Mouse (Mus musculus): ENCODE measurements at regions not wholly inside any gene's neighbourhood (a gene's known extent, or its start where the extent isn't known, plus 50 kb on each side); places are given as distances from the start of the nearest gene placed in this dataset.

DNA sequence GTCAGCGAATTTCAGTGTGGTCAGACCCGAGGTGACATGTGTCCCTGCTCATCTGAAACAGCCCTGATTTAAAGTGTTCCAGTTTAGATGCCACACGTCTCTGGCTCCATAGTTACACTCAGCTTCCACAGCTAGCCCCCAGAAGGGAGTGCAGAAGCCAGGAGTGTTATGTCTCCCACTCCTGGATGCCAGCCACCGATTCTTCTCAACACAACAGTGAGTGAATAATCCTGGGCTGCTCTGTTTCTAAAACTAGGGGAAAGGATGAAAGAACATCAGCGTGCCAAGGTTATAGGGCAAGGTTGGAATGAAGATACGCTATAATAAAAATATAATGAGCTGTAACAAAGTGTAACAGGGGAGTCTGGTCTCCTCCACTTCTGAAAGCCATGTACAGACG is 51.5 kb upstream of the Stmnd1 start:
- Histone ChIP-seq H3K27me3 (replicated peaks) (no peaks in the 10 kb centered on the region), H3K9ac (no peak overlapping the region), H3K4me1 (replicated peaks) (peaks cover 4% of the 10 kb centered on the region), H3K9me3 (replicated peaks) (no peaks in the 10 kb centered on the region), H3K4me3 (no peak overlapping the region), H3K4me2 (no peak overlapping the region), H3K27ac (ENCODE audit: poor library complexity, severe bottlenecking) (no peak overlapping the region), H3K36me3 (no peaks in the 10 kb centered on the region)
- WGBS, result 71% methylated on average over 7 of the region's 7 CpGs
- ATAC-seq (ENCODE audit: insufficient number of reproducible peaks, low FRiP score), result no peak

DNA sequence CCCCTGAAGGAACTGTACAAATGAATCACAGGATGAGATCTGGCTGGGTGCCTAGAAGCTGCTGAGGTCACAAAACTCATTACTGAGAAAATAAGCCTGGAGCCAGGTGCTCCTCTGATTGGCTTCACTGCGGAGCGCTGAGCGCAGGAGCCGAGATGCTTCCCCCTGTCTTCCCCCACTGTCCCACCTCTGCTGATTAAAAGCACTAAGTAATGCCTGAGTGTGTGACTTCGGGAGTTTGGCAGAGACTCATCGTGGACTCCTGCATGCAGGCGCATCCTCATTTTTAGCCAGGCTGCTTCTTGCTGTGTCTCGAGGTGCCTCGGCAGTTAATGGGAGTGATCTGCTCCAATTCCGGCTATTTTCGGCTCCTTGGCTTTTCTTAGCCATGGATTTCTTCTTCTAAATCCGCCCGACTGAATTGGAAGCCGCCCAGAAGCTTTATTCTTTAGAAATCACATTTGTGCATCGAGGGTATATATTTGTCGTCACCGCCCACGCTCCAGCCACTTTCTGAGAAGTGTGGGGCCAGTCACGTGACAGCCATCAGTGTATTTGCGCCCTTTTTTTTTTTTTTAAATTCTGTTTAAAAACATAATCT is 55.3 kb upstream of the Stmnd1 start:
- ATAC-seq (ENCODE audit: insufficient number of reproducible peaks, low FRiP score), result no peak
- H3K36me3 ChIP-seq, result no peaks in the 10 kb centered on the region
- no peaks in the 10 kb centered on the region for H3K4me1 ChIP-seq (replicated peaks)
- H3K4me3 ChIP-seq, result no peak overlapping the region
- no peaks in the 10 kb centered on the region for H3K9me3 ChIP-seq (replicated peaks)
- WGBS, result 74% methylated on average over 20 of the region's 20 CpGs
- no peak overlapping the region for H3K9ac ChIP-seq
- no peak overlapping the region for H3K4me2 ChIP-seq
- H3K27ac ChIP-seq (ENCODE audit: poor library complexity, severe bottlenecking), result no peak overlapping the region
- H3K27me3 ChIP-seq (replicated peaks), result no peaks in the 10 kb centered on the region

DNA sequence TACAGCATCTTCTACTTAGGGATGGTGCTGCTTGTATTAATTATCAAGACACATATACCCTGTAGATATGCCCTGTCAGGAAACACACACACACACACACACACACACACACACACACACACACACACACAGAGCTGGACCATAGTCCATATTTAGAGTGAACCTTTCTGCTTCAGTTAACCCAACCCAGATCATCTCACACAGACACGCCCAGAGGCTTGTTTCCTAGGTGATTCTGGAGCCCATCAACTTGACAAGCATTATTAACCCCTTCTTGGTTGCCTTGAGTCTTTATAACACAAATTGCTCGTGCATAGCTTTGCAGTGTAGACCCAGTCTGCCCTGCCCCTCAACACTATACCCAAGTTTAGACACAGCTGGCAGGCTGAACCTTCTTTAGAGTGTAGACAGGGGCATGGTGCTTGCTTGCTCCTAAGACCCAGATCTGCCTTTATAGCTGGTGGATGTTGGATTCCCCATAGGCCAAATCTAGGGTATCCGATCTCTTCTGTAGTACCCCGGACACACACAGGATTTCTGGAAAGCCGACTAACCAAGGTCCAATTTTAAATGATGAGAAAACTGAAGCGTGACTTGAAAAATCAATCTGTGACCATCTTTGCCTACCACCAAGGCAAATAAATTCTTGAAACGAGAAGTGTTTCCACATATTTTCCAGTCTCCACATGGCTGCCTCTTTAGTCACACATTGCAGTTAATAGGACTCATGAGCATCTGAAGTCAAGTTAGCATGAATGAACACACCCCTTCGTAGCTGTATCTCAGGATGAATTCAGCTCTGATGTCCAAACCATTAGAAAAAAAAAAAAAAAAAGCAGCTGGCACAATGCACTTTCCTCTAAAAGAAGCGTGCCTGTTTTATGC is 56.3 kb upstream of the Stmnd1 start:
- Histone ChIP-seq H3K4me3 (no peak overlapping the region), H3K4me2 (no peak overlapping the region), H3K27ac (ENCODE audit: poor library complexity, severe bottlenecking) (no peak overlapping the region), H3K4me1 (replicated peaks) (no peaks in the 10 kb centered on the region), H3K27me3 (replicated peaks) (no peaks in the 10 kb centered on the region), H3K36me3 (no peaks in the 10 kb centered on the region), H3K9ac (no peak overlapping the region), H3K9me3 (replicated peaks) (no peaks in the 10 kb centered on the region)
- WGBS, result 74% methylated on average over 9 of the region's 9 CpGs
- ATAC-seq (ENCODE audit: insufficient number of reproducible peaks, low FRiP score), result no peak

DNA sequence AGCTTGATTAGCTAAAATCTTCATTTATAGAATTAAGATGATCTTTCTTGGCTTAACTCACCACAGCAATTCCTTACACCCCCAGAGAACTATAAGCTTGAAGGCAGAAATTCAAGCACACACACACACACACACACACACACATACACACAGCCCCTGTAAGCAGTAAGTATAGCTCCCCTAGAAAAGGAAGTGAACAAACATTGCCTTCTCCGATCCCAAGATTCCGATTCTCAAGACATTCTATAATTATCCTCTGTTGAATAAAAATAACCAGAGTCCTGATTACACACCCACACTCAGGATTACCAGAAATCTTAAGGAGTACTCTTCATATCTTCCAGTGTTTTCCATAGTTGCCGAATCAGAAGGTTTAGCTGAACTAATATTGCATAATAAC is 70.0 kb upstream of the Stmnd1 start:
- 0 out of 2 replicates have a peak, but pooled peaks cover 2% of the 10 kb centered on the region for H3K9me3 ChIP-seq (replicated peaks)
- H3K4me2 ChIP-seq, result no peak overlapping the region
- H3K9ac ChIP-seq, result no peak overlapping the region
- WGBS, result 66% methylated on average over 3 of the region's 3 CpGs
- H3K27ac ChIP-seq (ENCODE audit: poor library complexity, severe bottlenecking), result no peak overlapping the region
- H3K4me3 ChIP-seq, result no peak overlapping the region
- H3K27me3 ChIP-seq (replicated peaks), result no peaks in the 10 kb centered on the region
- H3K4me1 ChIP-seq (replicated peaks), result no peaks in the 10 kb centered on the region
- no peak for ATAC-seq (ENCODE audit: insufficient number of reproducible peaks, low FRiP score)
- H3K36me3 ChIP-seq, result no peaks in the 10 kb centered on the region

DNA sequence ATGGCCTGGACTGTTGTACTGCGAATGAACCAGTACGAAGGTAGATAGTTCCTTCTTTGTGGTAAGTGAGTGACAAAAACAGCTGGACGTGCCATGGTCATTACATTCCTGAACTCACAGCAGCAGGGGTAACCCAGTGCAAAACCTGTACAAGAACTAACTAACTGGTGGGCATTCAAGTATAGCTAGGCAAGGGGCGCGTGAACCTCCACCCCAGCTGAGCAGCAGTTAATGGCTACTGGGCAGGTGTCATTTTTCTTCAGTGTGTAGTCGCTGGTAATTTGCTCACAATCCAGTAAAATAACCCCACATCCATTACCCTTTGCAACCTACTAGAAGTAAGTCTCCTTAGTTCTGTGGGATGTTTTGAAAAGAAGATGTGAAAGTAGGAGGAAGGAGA is 70.9 kb upstream of the Stmnd1 start:
- no peak for ATAC-seq (ENCODE audit: insufficient number of reproducible peaks, low FRiP score)
- Histone ChIP-seq H3K9ac (no peak overlapping the region), H3K4me3 (no peak overlapping the region), H3K27me3 (replicated peaks) (no peaks in the 10 kb centered on the region), H3K36me3 (no peaks in the 10 kb centered on the region), H3K27ac (ENCODE audit: poor library complexity, severe bottlenecking) (no peak overlapping the region), H3K4me2 (no peak overlapping the region), H3K9me3 (replicated peaks) (0 out of 2 replicates have a peak, but pooled peaks cover 2% of the 10 kb centered on the region), H3K4me1 (replicated peaks) (no peaks in the 10 kb centered on the region)
- 88% methylated on average over 6 of the region's 6 CpGs for WGBS

DNA sequence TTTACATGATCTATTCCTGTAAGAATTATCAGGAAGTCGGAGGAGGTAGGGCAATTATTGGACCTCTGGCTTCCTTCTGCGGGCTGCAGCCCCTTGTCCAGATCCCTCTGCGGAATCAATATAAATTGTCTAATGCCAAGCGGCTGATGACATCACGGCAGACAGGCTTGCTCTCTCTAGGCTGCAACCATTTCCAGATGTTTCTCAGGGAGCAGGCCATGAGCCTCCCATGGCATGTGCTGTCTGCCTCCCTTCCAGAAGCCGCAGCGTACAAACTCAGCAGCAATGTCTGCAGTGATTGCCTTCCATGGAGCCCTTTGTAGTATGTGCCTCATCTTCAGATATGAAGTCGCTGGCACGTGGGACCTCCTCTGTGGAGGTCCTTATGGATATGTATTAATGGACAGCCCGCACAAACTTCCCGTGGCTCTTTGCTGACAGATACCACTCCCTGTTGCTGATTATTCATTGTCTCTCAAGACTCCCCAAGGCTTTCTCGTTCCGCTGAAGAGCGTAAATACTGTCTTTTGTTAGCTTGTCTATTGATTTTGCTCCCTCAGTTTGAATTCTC is 72.4 kb upstream of the Stmnd1 start:
- H3K4me1 ChIP-seq (replicated peaks), result no peaks in the 10 kb centered on the region

DNA sequence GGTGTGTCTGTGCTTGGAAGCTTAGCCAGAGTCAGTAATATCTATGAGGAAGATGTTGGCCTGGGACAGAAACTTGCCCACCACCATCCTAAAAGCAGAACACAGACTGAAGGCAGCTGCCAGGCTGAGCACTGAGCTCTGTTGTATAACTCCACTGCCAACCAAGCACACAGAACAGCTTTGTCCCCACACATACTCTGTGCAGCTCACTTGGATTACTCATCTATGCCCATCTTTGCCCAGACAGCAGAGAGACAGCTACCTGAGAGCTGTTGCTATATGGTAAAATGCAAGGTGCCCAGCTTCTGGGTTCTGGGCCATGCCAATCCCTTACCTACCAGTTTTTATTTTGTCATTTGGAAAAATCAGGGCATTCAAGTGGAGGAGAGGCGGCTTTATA is 80.4 kb upstream of the Stmnd1 start:
- Histone ChIP-seq H3K27ac (ENCODE audit: poor library complexity, severe bottlenecking) (no peak overlapping the region), H3K4me2 (no peak overlapping the region), H3K9ac (no peak overlapping the region), H3K27me3 (replicated peaks) (no peaks in the 10 kb centered on the region), H3K36me3 (no peaks in the 10 kb centered on the region), H3K4me1 (replicated peaks) (no peaks in the 10 kb centered on the region), H3K4me3 (no peak overlapping the region), H3K9me3 (replicated peaks) (0 out of 2 replicates have a peak, but pooled peaks cover 7% of the 10 kb centered on the region)
- 91% methylated on average over 1 of the region's 1 CpGs for WGBS
- no peak for ATAC-seq (ENCODE audit: insufficient number of reproducible peaks, low FRiP score)

More for the DNA sequence above, 72.4 kb upstream of the Stmnd1 start:
- Histone ChIP-seq H3K27ac (ENCODE audit: poor library complexity, severe bottlenecking) (no peak overlapping the region), H3K27me3 (replicated peaks) (no peaks in the 10 kb centered on the region), H3K9me3 (replicated peaks) (0 out of 2 replicates have a peak, but pooled peaks cover 9% of the 10 kb centered on the region), H3K36me3 (no peaks in the 10 kb centered on the region), H3K4me2 (no peak overlapping the region), H3K4me3 (no peak overlapping the region), H3K9ac (no peak overlapping the region)
- ATAC-seq (ENCODE audit: insufficient number of reproducible peaks, low FRiP score), result no peak
- WGBS, result 86% methylated on average over 14 of the region's 14 CpGs

DNA sequence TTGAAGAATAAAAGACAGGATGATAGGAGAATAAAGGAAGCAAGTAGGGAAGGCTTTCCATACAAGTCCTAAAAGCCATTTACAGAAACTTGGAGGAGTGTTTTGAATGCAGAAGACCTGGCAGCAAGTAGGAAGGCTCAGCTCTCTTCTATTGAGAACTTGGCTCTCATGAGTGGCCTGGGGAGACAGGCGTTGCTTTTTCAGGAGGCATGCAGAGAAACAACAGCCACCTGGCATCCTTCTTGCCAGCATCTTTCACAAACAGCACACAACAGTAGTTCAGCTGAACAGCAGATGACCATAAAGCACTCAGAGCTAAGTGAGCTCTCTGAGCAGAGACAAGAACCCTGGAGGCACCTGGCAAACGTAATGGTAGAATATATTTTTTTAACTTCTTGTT is 83.8 kb upstream of the Stmnd1 start:
- Histone ChIP-seq H3K27me3 (replicated peaks) (no peaks in the 10 kb centered on the region), H3K9ac (no peak overlapping the region), H3K36me3 (no peaks in the 10 kb centered on the region), H3K9me3 (replicated peaks) (no peaks in the 10 kb centered on the region), H3K27ac (ENCODE audit: poor library complexity, severe bottlenecking) (no peak overlapping the region), H3K4me3 (no peak overlapping the region), H3K4me2 (no peak overlapping the region), H3K4me1 (replicated peaks) (no peaks in the 10 kb centered on the region)
- ATAC-seq (ENCODE audit: insufficient number of reproducible peaks, low FRiP score), result no peak
- WGBS, result 78% methylated on average over 2 of the region's 2 CpGs

DNA sequence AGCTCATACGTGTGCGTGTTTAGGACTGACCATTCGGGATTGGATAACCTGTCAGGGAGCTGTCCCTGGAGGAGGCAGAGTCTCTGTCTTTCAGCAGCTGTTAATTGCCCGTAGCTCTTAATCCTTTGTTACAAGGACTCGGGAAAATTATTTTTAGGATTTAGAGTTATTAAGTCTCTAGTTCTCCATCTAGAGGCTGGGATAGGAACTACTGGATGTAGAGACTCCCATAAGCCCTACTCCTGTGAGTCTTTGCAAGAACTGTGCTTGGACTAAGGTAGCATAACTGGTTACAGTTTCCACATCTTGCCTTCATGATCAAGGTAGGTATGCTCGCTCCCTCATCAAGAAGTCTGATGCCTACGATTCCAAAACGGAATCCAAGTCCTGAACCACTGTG is 90.7 kb upstream of the Stmnd1 start:
- H3K27ac ChIP-seq (ENCODE audit: poor library complexity, severe bottlenecking), result no peak overlapping the region
- H3K4me3 ChIP-seq, result no peak overlapping the region
- no peak for ATAC-seq (ENCODE audit: insufficient number of reproducible peaks, low FRiP score)
- no peaks in the 10 kb centered on the region for H3K4me1 ChIP-seq (replicated peaks)
- H3K9me3 ChIP-seq (replicated peaks), result no peaks in the 10 kb centered on the region
- 73% methylated on average over 8 of the region's 8 CpGs for WGBS
- no peak overlapping the region for H3K9ac ChIP-seq
- H3K4me2 ChIP-seq, result no peak overlapping the region
- no peaks in the 10 kb centered on the region; the same call in 1 of the 2 replicates for H3K27me3 ChIP-seq (replicated peaks)
- no peaks in the 10 kb centered on the region for H3K36me3 ChIP-seq

DNA sequence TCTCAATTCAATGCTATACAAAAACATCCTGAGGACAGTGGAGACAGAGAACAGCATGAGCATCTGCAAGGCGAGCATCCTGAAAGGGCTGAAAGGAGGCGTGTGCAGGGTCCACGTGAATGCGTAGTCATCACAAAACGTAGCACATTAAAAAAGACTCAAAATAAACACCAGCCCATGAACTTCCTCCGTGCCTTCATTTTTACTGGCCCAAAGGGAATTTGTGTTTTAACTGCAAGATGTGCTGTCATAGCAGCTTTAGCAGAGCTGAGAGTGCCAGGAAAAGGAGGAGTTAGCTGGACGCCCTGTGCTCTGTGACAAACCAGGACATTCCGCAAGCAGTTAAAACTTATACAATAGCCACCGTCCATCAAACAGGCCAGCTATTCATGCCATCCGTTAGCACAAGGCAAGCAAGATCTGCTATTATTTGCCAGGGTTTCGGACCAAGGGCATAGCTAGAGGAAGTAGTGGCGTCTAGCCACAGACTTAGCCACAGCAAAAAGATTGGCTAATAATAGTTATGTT is 92.9 kb upstream of the Stmnd1 start:
- H3K36me3 ChIP-seq, result no peaks in the 10 kb centered on the region
- H3K27ac ChIP-seq (ENCODE audit: poor library complexity, severe bottlenecking), result no peak overlapping the region
- no peaks in the 10 kb centered on the region; the same call in 1 of the 2 replicates for H3K27me3 ChIP-seq (replicated peaks)
- H3K4me2 ChIP-seq, result no peak overlapping the region
- ATAC-seq (ENCODE audit: insufficient number of reproducible peaks, low FRiP score), result no peak
- H3K9me3 ChIP-seq (replicated peaks), result no peaks in the 10 kb centered on the region
- no peak overlapping the region for H3K4me3 ChIP-seq
- H3K9ac ChIP-seq, result no peak overlapping the region
- 62% methylated on average over 12 of the region's 12 CpGs for WGBS
- H3K4me1 ChIP-seq (replicated peaks), result no peaks in the 10 kb centered on the region

DNA sequence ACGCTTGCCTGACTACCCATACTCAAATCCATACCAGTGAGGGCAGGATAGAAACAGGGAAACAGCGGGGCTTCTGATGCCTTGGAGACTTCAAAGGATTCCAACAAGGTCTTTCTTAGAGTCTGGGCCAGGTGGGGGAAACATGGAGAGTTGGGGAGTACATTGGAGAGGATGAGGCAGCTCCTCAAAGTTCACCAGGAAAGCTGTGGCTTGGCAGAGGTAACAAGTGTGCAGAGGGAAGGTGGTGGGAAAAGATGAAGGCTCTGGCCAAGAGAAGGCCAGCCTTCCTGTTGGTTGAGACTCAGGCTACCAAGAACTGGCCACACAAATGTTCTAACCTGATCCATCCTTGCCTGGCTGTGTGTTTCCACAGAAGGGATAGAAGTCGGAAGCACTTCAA is 93.6 kb upstream of the Stmnd1 start:
- H3K27ac ChIP-seq (ENCODE audit: poor library complexity, severe bottlenecking), result no peak overlapping the region
- no peaks in the 10 kb centered on the region for H3K9me3 ChIP-seq (replicated peaks)
- no peak overlapping the region for H3K9ac ChIP-seq
- WGBS, result 83% methylated on average over 3 of the region's 3 CpGs
- H3K4me3 ChIP-seq, result no peak overlapping the region
- no peaks in the 10 kb centered on the region; the same call in 1 of the 2 replicates for H3K27me3 ChIP-seq (replicated peaks)
- no peak overlapping the region for H3K4me2 ChIP-seq
- ATAC-seq (ENCODE audit: insufficient number of reproducible peaks, low FRiP score), result no peak
- no peaks in the 10 kb centered on the region for H3K36me3 ChIP-seq
- H3K4me1 ChIP-seq (replicated peaks), result no peaks in the 10 kb centered on the region
